8 mouse cellular contexts compared by ENCODE assay signal in the genomic region with DNA sequence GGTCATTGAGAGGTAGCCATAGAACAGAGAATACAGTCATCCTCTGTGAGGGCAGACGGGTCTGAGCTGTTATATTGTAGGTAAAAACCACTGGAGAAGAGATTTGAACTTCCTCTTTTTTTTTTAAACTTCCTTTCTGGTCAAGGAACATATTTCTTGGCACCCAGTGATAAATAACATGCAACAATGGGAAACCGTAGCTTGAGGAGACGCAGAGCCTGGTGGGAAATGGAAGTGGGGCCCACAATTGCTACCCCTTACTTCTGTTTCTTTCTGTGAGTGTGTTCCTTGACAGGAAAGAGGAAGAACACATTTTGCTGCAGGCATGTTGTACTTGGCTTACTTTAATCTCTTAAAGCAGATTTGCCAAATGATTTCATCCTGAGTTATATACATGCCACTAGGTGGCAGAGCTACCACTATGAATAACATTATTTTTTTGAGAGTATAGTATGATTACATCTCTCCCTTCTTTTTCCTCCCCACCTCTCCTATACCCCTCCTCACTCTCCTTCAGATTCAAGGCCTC. TPM values are rescaled to one million over a fixed set of nuclear protein-coding genes. Genes with fewer than 3 reads are reported as not detected.
A peak's percentile ranks its signal among the peaks of the same experiment; 100 is the strongest.
DNase-seq lines count a peak whose midpoint lies in the region; ATAC-seq and TF ChIP-seq lines count a peak whose summit lies in the region.

No protein-coding gene starts in this region.

- WGBS in heart, embryonic 10.5 days: 70% methylated on average over 3 of the region's 3 CpGs
- 88% methylated on average over 3 of the region's 3 CpGs for WGBS in midbrain, embryonic 14.5 days
- 87% methylated on average over 3 of the region's 3 CpGs for WGBS in midbrain, embryonic 13.5 days
- WGBS in forebrain, postnatal 0 days: 82% methylated on average over 3 of the region's 3 CpGs
- 61% methylated on average over 3 of the region's 3 CpGs for WGBS in stomach, postnatal 0 days

- no peak overlapping the region for H3K4me3 ChIP-seq in heart, embryonic 10.5 days
- no peak overlapping the region for H3K4me3 ChIP-seq in midbrain, embryonic 14.5 days (replicated peaks; ENCODE audit: low read depth, low read length)
- no peak overlapping the region for H3K4me3 ChIP-seq in midbrain, embryonic 13.5 days (replicated peaks)
- no peak overlapping the region for H3K4me3 ChIP-seq in forebrain, postnatal 0 days (ENCODE audit: low read depth, low read length)
- no peak overlapping the region for H3K4me3 ChIP-seq in stomach, postnatal 0 days (ENCODE audit: low read depth, low read length)

- H3K27me3 ChIP-seq in heart, embryonic 10.5 days (ENCODE audit: insufficient read depth, poor library complexity, severe bottlenecking): no peaks in the 10 kb centered on the region
- H3K27me3 ChIP-seq in midbrain, embryonic 14.5 days (ENCODE audit: control insufficient read depth, insufficient read depth, low read length): no peaks in the 10 kb centered on the region
- H3K27me3 ChIP-seq in midbrain, embryonic 13.5 days: no peaks in the 10 kb centered on the region
- H3K27me3 ChIP-seq in forebrain, postnatal 0 days (ENCODE audit: insufficient read depth, low read length): no peaks in the 10 kb centered on the region
- H3K27me3 ChIP-seq in stomach, postnatal 0 days (ENCODE audit: control insufficient read depth, insufficient read depth, low read length): no peaks in the 10 kb centered on the region

- H3K4me2 ChIP-seq in midbrain, embryonic 14.5 days (ENCODE audit: low read length): no peak overlapping the region
- no peak overlapping the region for H3K4me2 ChIP-seq in midbrain, embryonic 13.5 days (replicated peaks)
- H3K4me2 ChIP-seq in forebrain, postnatal 0 days (ENCODE audit: low read depth): no peak overlapping the region
- no peak overlapping the region for H3K4me2 ChIP-seq in stomach, postnatal 0 days (replicated peaks; ENCODE audit: low read depth)

- TF ChIP-seq CTCF in forebrain, postnatal 0 days (IDR thresholded peaks at IDR 0.05; ENCODE audit: low read depth): peak; percentile 57
- TF ChIP-seq CTCF in stomach, postnatal 0 days (IDR thresholded peaks at IDR 0.05; ENCODE audit: low read depth): peak; percentile 53

- H3K27ac ChIP-seq in heart, embryonic 10.5 days: no peak overlapping the region
- no peak overlapping the region for H3K27ac ChIP-seq in midbrain, embryonic 14.5 days (replicated peaks; ENCODE audit: low read depth, low read length)
- no peak overlapping the region for H3K27ac ChIP-seq in midbrain, embryonic 13.5 days
- H3K27ac ChIP-seq in forebrain, postnatal 0 days (ENCODE audit: low read depth, low read length): no peak overlapping the region
- no peak overlapping the region for H3K27ac ChIP-seq in stomach, postnatal 0 days (replicated peaks)

- no peaks in the 10 kb centered on the region for H3K9me3 ChIP-seq in heart, embryonic 10.5 days
- no peaks in the 10 kb centered on the region for H3K9me3 ChIP-seq in midbrain, embryonic 14.5 days (ENCODE audit: control insufficient read depth, low read length)
- H3K9me3 ChIP-seq in midbrain, embryonic 13.5 days: no peaks in the 10 kb centered on the region
- no peaks in the 10 kb centered on the region for H3K9me3 ChIP-seq in forebrain, postnatal 0 days (ENCODE audit: low read length)
- no peaks in the 10 kb centered on the region for H3K9me3 ChIP-seq in stomach, postnatal 0 days (ENCODE audit: control insufficient read depth, low read length)

- peak; percentile 40 for DNase-seq in heart, adult 8-10 months (ENCODE audit: low spot score)
- no peak for DNase-seq in heart, embryonic 10.5 days (ENCODE audit: low spot score)
- DNase-seq in midbrain, embryonic 14.5 days: peak; percentile 43
- peak; percentile 42 for DNase-seq in forebrain, postnatal 0 days
- DNase-seq in stomach, postnatal 0 days (ENCODE audit: low spot score): no peak
- no peak for DNase-seq in adrenal gland, postnatal 10 days
- DNase-seq in urinary bladder, postnatal 4 days (ENCODE audit: low spot score in 2 of 2): no peak

- H3K9ac ChIP-seq in midbrain, embryonic 14.5 days (replicated peaks; ENCODE audit: low read length): no peak overlapping the region
- no peak overlapping the region for H3K9ac ChIP-seq in midbrain, embryonic 13.5 days (replicated peaks)
- no peak overlapping the region for H3K9ac ChIP-seq in forebrain, postnatal 0 days
- H3K9ac ChIP-seq in stomach, postnatal 0 days (ENCODE audit: low read length): no peak overlapping the region

- H3K4me1 ChIP-seq in heart, embryonic 10.5 days: no peaks in the 10 kb centered on the region
- no peaks in the 10 kb centered on the region for H3K4me1 ChIP-seq in midbrain, embryonic 14.5 days (ENCODE audit: control insufficient read depth, insufficient read depth, low read length)
- H3K4me1 ChIP-seq in midbrain, embryonic 13.5 days (replicated peaks): no peaks in the 10 kb centered on the region
- no peaks in the 10 kb centered on the region for H3K4me1 ChIP-seq in forebrain, postnatal 0 days (ENCODE audit: insufficient read depth)
- no peaks in the 10 kb centered on the region for H3K4me1 ChIP-seq in stomach, postnatal 0 days (replicated peaks; ENCODE audit: control insufficient read depth, insufficient read depth)

- peaks cover 2% of the 10 kb centered on the region; the same call in 1 of the 2 replicates for H3K36me3 ChIP-seq in heart, embryonic 10.5 days
- H3K36me3 ChIP-seq in midbrain, embryonic 14.5 days (ENCODE audit: control insufficient read depth, insufficient read depth, low read length): no peaks in the 10 kb centered on the region
- H3K36me3 ChIP-seq in midbrain, embryonic 13.5 days: no peaks in the 10 kb centered on the region
- no peaks in the 10 kb centered on the region for H3K36me3 ChIP-seq in forebrain, postnatal 0 days (ENCODE audit: insufficient read depth)
- H3K36me3 ChIP-seq in stomach, postnatal 0 days (ENCODE audit: control insufficient read depth, insufficient read depth, low read length): no peaks in the 10 kb centered on the region

- no peak for ATAC-seq in midbrain, embryonic 14.5 days (ENCODE audit: low FRiP score, low TSS enrichment)
- no peak for ATAC-seq in midbrain, embryonic 13.5 days
- peak; percentile 69; the same call in 1 of the 2 replicates for ATAC-seq in forebrain, postnatal 0 days
- no peak for ATAC-seq in stomach, postnatal 0 days (ENCODE audit: low FRiP score, low TSS enrichment)

- TF ChIP-seq EP300 in stomach, postnatal 0 days (optimal IDR thresholded peaks at IDR 0.05): no peak

RNA-seq across cellular contexts. Expression of a gene that starts 49.2 kb away (rescaled TPM):
- 100 to 1,000 TPM in 2 of 4 experiments, 10 to 100 TPM in 2; 84.4 to 109 (median 102) TPM for total RNA-seq in heart, adult 8-10 months (2022)
- 146 and 191 TPM in 2 replicates for polyA plus RNA-seq in heart, embryonic 10.5 days (2016; fragmentation: Nextera tagmentation; extraction: Ambion mirVana)
- 18.0 and 33.8 TPM in 2 replicates for polyA plus RNA-seq in midbrain, embryonic 14.5 days (2014; fragmentation: Nextera tagmentation; extraction: Ambion mirVana)
- polyA plus RNA-seq in midbrain, embryonic 13.5 days (2015; fragmentation: Nextera tagmentation; extraction: Ambion mirVana): 40.8 and 43.7 TPM in 2 replicates
- total RNA-seq in forebrain, postnatal 0 days (2014; rRNA removed): 12.6 and 19.7 TPM in 2 replicates
- polyA plus RNA-seq in forebrain, postnatal 0 days (2015; fragmentation: Nextera tagmentation; extraction: Ambion mirVana): 20.6 and 25.1 TPM in 2 replicates
- polyA plus RNA-seq in stomach, postnatal 0 days (2015; fragmentation: Nextera tagmentation; extraction: Ambion mirVana): 32.9 and 34.9 TPM in 2 replicates
- 100 to 1,000 TPM; 145 to 150 TPM for total RNA-seq in adrenal gland, postnatal 10 days (2021)

Comparison
In these comparisons a context has a peak if more than half of its experiments do, and no peak if none do; other contexts are left out.
1. DNase-seq: peak in heart, adult 8-10 months (single experiment), midbrain, embryonic 14.5 days (single experiment) and forebrain, postnatal 0 days (single experiment); none in heart, embryonic 10.5 days (single experiment), stomach, postnatal 0 days (single experiment), adrenal gland, postnatal 10 days (single experiment) and urinary bladder, postnatal 4 days (0 of 2).